Mouse (Mus musculus): ENCODE measurements around the gene Gm29776. TPM values are rescaled to one million over a fixed set of nuclear protein-coding genes. Genes with fewer than 3 reads are reported as not detected.

Gene Gm29776
- total RNA-seq (2023): 0.25 and 0.39 TPM in 2 replicates

GRCm38 (mm10) chr14:54698733-54699132 is at the start of gene Gm29776:
Gene Gm29776 (minus strand): TSS chr14:54698833.

GRCm38 (mm10) chr14:54712074-54712473 is 13.4 kb upstream of the Gm29776 start, which contains the start of gene Cebpe:
Gene Cebpe (minus strand): TSS chr14:54712174.

GRCm38 (mm10) chr14:54686522-54687143 is 12.0 kb downstream of the Gm29776 start, which contains the start of gene Acin1:
Gene Acin1 (minus strand): TSS chr14:54686931.

GRCm38 (mm10) chr14:54686063-54686521 is 12.5 kb downstream of the Gm29776 start, which contains the start of gene 1700123O20Rik:
Gene 1700123O20Rik (plus strand): TSS chr14:54686216.

Other genes starting within 250 kb of the Gm29776 start
- gene Lrp10, start 234.7 kb downstream of the Gm29776 start, total RNA-seq (2023): 106 and 114 TPM in 2 replicates
- 0.25 TPM in 1 of 2 replicates, not detected in the other for gene Rem2, start 222.7 kb downstream of the Gm29776 start, total RNA-seq (2023)
- 9.2 and 9.3 TPM in 2 replicates for gene Prmt5, start 181.3 kb downstream of the Gm29776 start, total RNA-seq (2023)
- 14.4 and 22.8 TPM in 2 replicates for gene Haus4, start 144.2 kb downstream of the Gm29776 start, total RNA-seq (2023)
- gene Ajuba, start 121.3 kb downstream of the Gm29776 start, total RNA-seq (2023): 0.25 TPM in 1 of 2 replicates, not detected in the other
- 1.2 and 4.8 TPM in 2 replicates for gene 4931414P19Rik, start 92.8 kb downstream of the Gm29776 start, total RNA-seq (2023)
- 55.2 and 60.7 TPM in 2 replicates for gene Psmb5, start 80.8 kb downstream of the Gm29776 start, total RNA-seq (2023)
- not detected in 2 replicates for gene Psmb11, start 77.4 kb downstream of the Gm29776 start, total RNA-seq (2023)
- gene Gm17606, start 57.9 kb downstream of the Gm29776 start, total RNA-seq (2023): not detected in 2 replicates
- 1.7 and 2.3 TPM in 2 replicates for gene Cdh24, start 57.5 kb downstream of the Gm29776 start, total RNA-seq (2023)
- gene 1700123O20Rik, start 12.6 kb downstream of the Gm29776 start, total RNA-seq (2023): 29.1 and 34.7 TPM in 2 replicates
- 250 and 327 TPM in 2 replicates for gene Acin1, start 11.9 kb downstream of the Gm29776 start, total RNA-seq (2023)
- gene Cebpe, start 13.3 kb upstream of the Gm29776 start, total RNA-seq (2023): 119 and 152 TPM in 2 replicates
- gene Slc7a8, start 83.1 kb upstream of the Gm29776 start, total RNA-seq (2023): 2.7 and 3.4 TPM in 2 replicates
- gene Rnf212b, start 115.3 kb upstream of the Gm29776 start, total RNA-seq (2023): not detected in 2 replicates
- gene Homez, start 172.1 kb upstream of the Gm29776 start, total RNA-seq (2023): 7.4 and 9.4 TPM in 2 replicates
- 1.4 and 1.8 TPM in 2 replicates for gene Ppp1r3e, start 178.7 kb upstream of the Gm29776 start, total RNA-seq (2023)
- 5.9 and 9.7 TPM in 2 replicates for gene Bcl2l2, start 184.5 kb upstream of the Gm29776 start, total RNA-seq (2023)
- gene Gm20521, start 184.6 kb upstream of the Gm29776 start, total RNA-seq (2023): 1.8 and 1.9 TPM in 2 replicates
- gene Pabpn1, start 193.7 kb upstream of the Gm29776 start, total RNA-seq (2023): 133 and 150 TPM in 2 replicates
- gene Slc22a17, start 214.3 kb upstream of the Gm29776 start, total RNA-seq (2023): 0.32 and 0.51 TPM in 2 replicates
- gene Efs, start 227.3 kb upstream of the Gm29776 start, total RNA-seq (2023): not detected in 2 replicates
- gene Il25, start 233.9 kb upstream of the Gm29776 start, total RNA-seq (2023): not detected in 2 replicates
- gene Cmtm5, start 237.4 kb upstream of the Gm29776 start, total RNA-seq (2023): not detected in 2 replicates